Mouse (Mus musculus) kidney, postnatal 0 days (tissue): ENCODE data around the gene Akap8. TPM values are rescaled to one million over a fixed set of nuclear protein-coding genes. Genes with fewer than 3 reads are reported as not detected.

Source experiments
- ATAC-seq: fragments of 200-750 bp; cut with Nextera tagmentation; replicated peaks from 2 replicates; pipeline ENCODE4 v1.8.0; 2017; ENCODE audit warnings: low read depth, moderate number of reproducible peaks, moderate TSS enrichment, moderate library complexity; ENCODE audit not compliant: low FRiP score
- DNase-seq: peaks from one replicate; pipeline ENCODE4 v3.0.0-alpha.2; 2016; ENCODE audit warnings: low spot score
- H3K27ac ChIP-seq: fragments of 300-500 bp; sonication (generic); 2 replicates; pipeline ENCODE4 v1.5.1; 2014; ENCODE audit warnings: mild to moderate bottlenecking
- H3K27me3 ChIP-seq: fragments of 300-500 bp; sonication (generic); 2 replicates; pipeline ENCODE4 v1.6.1; 2014; ENCODE audit warnings: low read length, mixed read lengths; ENCODE audit not compliant: insufficient read depth
- H3K36me3 ChIP-seq: fragments of 300-500 bp; sonication (generic); 2 replicates; pipeline ENCODE4 v1.6.1; 2014; ENCODE audit warnings: low read length, mixed read lengths; ENCODE audit not compliant: insufficient read depth
- H3K4me1 ChIP-seq: fragments of 300-500 bp; sonication (generic); replicated peaks from 2 replicates; pipeline ENCODE4 v1.6.1; 2014; ENCODE audit warnings: antibody characterized with exemption, low read length, mixed read lengths; ENCODE audit not compliant: insufficient read depth
- H3K4me2 ChIP-seq: fragments of 300-500 bp; sonication (generic); 2 replicates; pipeline ENCODE4 v1.6.1; 2014; ENCODE audit warnings: mild to moderate bottlenecking, low read length, moderate library complexity, mixed read lengths
- H3K4me3 ChIP-seq: fragments of 300-500 bp; sonication (generic); replicated peaks from 2 replicates; pipeline ENCODE4 v1.5.1; 2014; ENCODE audit warnings: low read depth, low read length
- H3K9ac ChIP-seq: fragments of 300-500 bp; sonication (generic); 2 replicates; pipeline ENCODE4 v1.6.1; 2014; ENCODE audit warnings: low read depth, low read length
- H3K9me3 ChIP-seq: fragments of 300-500 bp; sonication (generic); replicated peaks from 2 replicates; pipeline ENCODE4 v1.6.1; 2016; ENCODE audit warnings: low read length, inconsistent platforms, mixed read lengths
- CTCF ChIP-seq: IDR thresholded peaks from 2 replicates; pipeline ENCODE4 v1.5.1; 2016; ENCODE audit warnings: antibody characterized with exemption, low read depth, mild to moderate bottlenecking, moderate library complexity
- WGBS: fragments of 180-500 bp; shearing (Covaris S2); extraction: QIAGEN DNeasy Blood & Tissue Kit; methylation state at CpG from one replicate; pipeline ENCODE4 v1.1.7; 2014; 5-methylcytosine and 5-hydroxymethylcytosine counted together
- polyA plus RNA-seq: library from polyadenylated mRNA; unstranded; fragments of >200 nt; fragmentation: Nextera tagmentation; extraction: Ambion mirVana; gene quantifications from 2 replicates; pipeline ENCODE4 v1.2.1, GENCODE M21; 2015

The Akap8 gene
- polyA plus RNA-seq, 1 experiment from 2014 or later: 51.4 TPM

- H3K27ac ChIP-seq: no peak overlapping the region
- H3K9ac ChIP-seq: no peak overlapping the region
- WGBS: 80% methylated on average over 6 of the region's 6 CpGs
- no peaks in the 10 kb centered on the region for H3K9me3 ChIP-seq
- no peaks in the 10 kb centered on the region for H3K4me1 ChIP-seq
- TF ChIP-seq CTCF: no peak
- H3K4me3 ChIP-seq: no peak overlapping the region
- DNase-seq (no peak), ATAC-seq (no peak)
- H3K27me3 ChIP-seq: no peaks in the 10 kb centered on the region
- no peak overlapping the region for H3K4me2 ChIP-seq
- no peaks in the 10 kb centered on the region for H3K36me3 ChIP-seq
These were observed 63.1 kb downstream of the Akap8 start for GRCm38 (mm10) chr17:32257944-32258343.

- H3K27me3 ChIP-seq: no peaks in the 10 kb centered on the region
- H3K27ac ChIP-seq: no peak overlapping the region
- no peak for TF ChIP-seq CTCF
- H3K9me3 ChIP-seq: no peaks in the 10 kb centered on the region
- no peaks in the 10 kb centered on the region for H3K4me1 ChIP-seq
- ATAC-seq (no peak), DNase-seq (no peak)
- H3K36me3 ChIP-seq: no peaks in the 10 kb centered on the region
- H3K9ac ChIP-seq: no peak overlapping the region
- no peak overlapping the region for H3K4me2 ChIP-seq
- no peak overlapping the region for H3K4me3 ChIP-seq
- WGBS: 97% methylated on average over 2 of the region's 2 CpGs
These were observed 63.6 kb downstream of the Akap8 start for GRCm38 (mm10) chr17:32257452-32257851.

GRCm38 (mm10) chr17:32256896-32257295 is 64.1 kb downstream of the Akap8 start:
- no peak overlapping the region for H3K4me3 ChIP-seq
- no peaks in the 10 kb centered on the region for H3K4me1 ChIP-seq
- no peaks in the 10 kb centered on the region for H3K36me3 ChIP-seq
- H3K27ac ChIP-seq: no peak overlapping the region
- DNase-seq: no peak
- WGBS: 86% methylated on average over 2 of the region's 2 CpGs
- no peak overlapping the region for H3K9ac ChIP-seq
- H3K4me2 ChIP-seq: no peak overlapping the region
- H3K9me3 ChIP-seq: no peaks in the 10 kb centered on the region
- H3K27me3 ChIP-seq: no peaks in the 10 kb centered on the region
- no peak for TF ChIP-seq CTCF
- no peak for ATAC-seq

Other genes starting within 250 kb of the Akap8 start
- 7.2 and 7.4 TPM in 2 replicates for gene Notch3, start 154.4 kb downstream of the Akap8 start, polyA plus RNA-seq
- gene Ephx3, start 131.7 kb downstream of the Akap8 start, polyA plus RNA-seq: 0.18 and 0.30 TPM in 2 replicates
- gene Brd4, start 36.5 kb downstream of the Akap8 start, polyA plus RNA-seq: 55.5 and 58.4 TPM in 2 replicates
- 63.2 and 70.2 TPM in 2 replicates for gene Akap8l, start 29.4 kb upstream of the Akap8 start, polyA plus RNA-seq
- 18.6 and 20.8 TPM in 2 replicates for gene Wiz, start 68.2 kb upstream of the Akap8 start, polyA plus RNA-seq
- gene Rasal3, start 82.3 kb upstream of the Akap8 start, polyA plus RNA-seq: 0.29 and 0.53 TPM in 2 replicates
- not detected in 2 replicates for gene Pglyrp2, start 102.9 kb upstream of the Akap8 start, polyA plus RNA-seq
- 0.54 and 0.98 TPM in 2 replicates for gene Cyp4f39, start 131.5 kb upstream of the Akap8 start, polyA plus RNA-seq
- gene Cyp4f17, start 184.8 kb upstream of the Akap8 start, polyA plus RNA-seq: 6.6 and 6.8 TPM in 2 replicates
- gene Cyp4f16, start 215.3 kb upstream of the Akap8 start, polyA plus RNA-seq: 24.0 and 25.4 TPM in 2 replicates